Mouse (Mus musculus): ENCODE results near the gene Slc45a2.

- TF ChIP-seq POLR2A (IDR thresholded peaks at IDR 0.05; ENCODE audit: insufficient read length, low read depth) (no peak), MAX (IDR thresholded peaks at IDR 0.05; ENCODE audit: low read depth) (no peak), E2F4 (IDR thresholded peaks at IDR 0.05; ENCODE audit: insufficient read depth) (no peak), REST (IDR thresholded peaks at IDR 0.05; ENCODE audit: insufficient read depth, insufficient read length) (no peak), MYOG (IDR thresholded peaks at IDR 0.05; ENCODE audit: control insufficient read depth in 1 of 3, insufficient read depth in 1 of 3, insufficient read length in 2 of 3, low read depth in 2 of 3) (no peak), TCF12 (IDR thresholded peaks at IDR 0.05; ENCODE audit: insufficient read depth, poor library complexity, severe bottlenecking) (no peak), MYOD1 (IDR thresholded peaks at IDR 0.05; ENCODE audit: control insufficient read depth in 1 of 3, insufficient read length in 2 of 3, low read depth in 2 of 3) (no peak), CEBPB (IDR thresholded peaks at IDR 0.05; ENCODE audit: insufficient read depth, poor library complexity, severe bottlenecking) (no peak), POLR2AphosphoS2 (IDR thresholded peaks at IDR 0.05; ENCODE audit: insufficient read length, low read depth) (no peak), USF1 (IDR thresholded peaks at IDR 0.05; ENCODE audit: low read depth) (no peak), TCF3 (IDR thresholded peaks at IDR 0.05; ENCODE audit: insufficient read length, low read depth) (no peak)
These were observed 4.1 kb downstream of the Slc45a2 start for GRCm38 (mm10) chr15:11004646-11005045.

All from myocyte (in vitro differentiated cells).